Mouse (Mus musculus): ENCODE measurements around the gene Vegfa. TPM values are rescaled to one million over a fixed set of nuclear protein-coding genes. Genes with fewer than 3 reads are reported as not detected.
"Not testable (repeated sequence)": the region's sequence is repeated elsewhere in the genome, so short reads cannot be mapped to it uniquely, and the experiment has no call there.

Vegfa gene
- polyA plus RNA-seq, 1 experiment from 2014 or later, result 2.7 TPM

GRCm38 (mm10) chr17:45999366-45999940 lies 32.7 kb downstream of the Vegfa start:
- Histone ChIP-seq H3K36me3 (ENCODE audit: control insufficient read depth, insufficient read depth, low read length) (no peaks in the 10 kb centered on the region), H3K4me3 (ENCODE audit: low read length) (no peak overlapping the region), H3K9ac (ENCODE audit: low read depth, low read length) (no peak overlapping the region), H3K27me3 (replicated peaks; ENCODE audit: control insufficient read depth, insufficient read depth, low read length) (no peaks in the 10 kb centered on the region), H3K9me3 (ENCODE audit: control insufficient read depth, low read length) (no peaks in the 10 kb centered on the region), H3K27ac (ENCODE audit: low read length) (peak overlapping the region; percentile 57), H3K4me2 (ENCODE audit: low read depth, low read length) (no peak overlapping the region), H3K4me1 (ENCODE audit: control insufficient read depth, insufficient read depth, low read length) (peaks cover 39% of the 10 kb centered on the region)
- no peak for ATAC-seq
- WGBS, result 67% methylated on average over 9 of the region's 9 CpGs

- Histone ChIP-seq H3K27ac (ENCODE audit: low read length) (peak overlapping the region; percentile 57), H3K9me3 (ENCODE audit: control insufficient read depth, low read length) (no peaks in the 10 kb centered on the region), H3K4me1 (ENCODE audit: control insufficient read depth, insufficient read depth, low read length) (peaks cover 39% of the 10 kb centered on the region), H3K9ac (ENCODE audit: low read depth, low read length) (no peak overlapping the region), H3K4me3 (ENCODE audit: low read length) (no peak overlapping the region), H3K4me2 (ENCODE audit: low read depth, low read length) (no peak overlapping the region), H3K27me3 (replicated peaks; ENCODE audit: control insufficient read depth, insufficient read depth, low read length) (no peaks in the 10 kb centered on the region), H3K36me3 (ENCODE audit: control insufficient read depth, insufficient read depth, low read length) (no peaks in the 10 kb centered on the region)
- ATAC-seq, result peak; percentile 51
- WGBS, result 25% methylated on average over 6 of the region's 6 CpGs
These were observed 33.8 kb downstream of the Vegfa start for GRCm38 (mm10) chr17:45998363-45998762.

GRCm38 (mm10) chr17:45996921-45997444 lies 35.2 kb downstream of the Vegfa start:
- no peak overlapping the region for H3K4me2 ChIP-seq (ENCODE audit: low read depth, low read length)
- no peaks in the 10 kb centered on the region for H3K9me3 ChIP-seq (ENCODE audit: control insufficient read depth, low read length)
- no peak overlapping the region for H3K4me3 ChIP-seq (ENCODE audit: low read length)
- 68% methylated on average over 9 of the region's 9 CpGs for WGBS
- peak overlapping the region; percentile 65 for H3K27ac ChIP-seq (ENCODE audit: low read length)
- no peaks in the 10 kb centered on the region for H3K36me3 ChIP-seq (ENCODE audit: control insufficient read depth, insufficient read depth, low read length)
- H3K4me1 ChIP-seq (ENCODE audit: control insufficient read depth, insufficient read depth, low read length), result peaks cover 42% of the 10 kb centered on the region
- no peaks in the 10 kb centered on the region for H3K27me3 ChIP-seq (replicated peaks; ENCODE audit: control insufficient read depth, insufficient read depth, low read length)
- peak; percentile 71 for ATAC-seq
- H3K9ac ChIP-seq (ENCODE audit: low read depth, low read length), result 0 out of 2 replicates have a peak overlapping the region, but pooled peaks have one; percentile 33

GRCm38 (mm10) chr17:45994281-45994817 lies 37.8 kb downstream of the Vegfa start:
- 39% methylated on average over 11 of the region's 11 CpGs for WGBS
- H3K4me2 ChIP-seq (ENCODE audit: low read depth, low read length), result peak overlapping the region; percentile 13

GRCm38 (mm10) chr17:45986915-45987314 lies 45.3 kb downstream of the Vegfa start:
- 0 out of 2 replicates have a peak overlapping the region, but pooled peaks have one; percentile 19 for H3K27ac ChIP-seq (ENCODE audit: low read length)
- no peaks in the 10 kb centered on the region for H3K9me3 ChIP-seq (ENCODE audit: control insufficient read depth, low read length)
- peak; percentile 84 for ATAC-seq
- H3K9ac ChIP-seq (ENCODE audit: low read depth, low read length), result peak overlapping the region; percentile 12; the same call in 1 of the 2 replicates
- WGBS, result 72% methylated on average over 3 of the region's 3 CpGs
- H3K4me1 ChIP-seq (ENCODE audit: control insufficient read depth, insufficient read depth, low read length), result no peaks in the 10 kb centered on the region
- no peak overlapping the region for H3K4me3 ChIP-seq (ENCODE audit: low read length)
- no peaks in the 10 kb centered on the region for H3K36me3 ChIP-seq (ENCODE audit: control insufficient read depth, insufficient read depth, low read length)
- no peaks in the 10 kb centered on the region for H3K27me3 ChIP-seq (replicated peaks; ENCODE audit: control insufficient read depth, insufficient read depth, low read length)
- H3K4me2 ChIP-seq (ENCODE audit: low read depth, low read length), result no peak overlapping the region

More at GRCm38 (mm10) chr17:45994281-45994817, 37.8 kb downstream of the Vegfa start:
- Histone ChIP-seq H3K9me3 (ENCODE audit: control insufficient read depth, low read length) (no peaks in the 10 kb centered on the region), H3K27me3 (replicated peaks; ENCODE audit: control insufficient read depth, insufficient read depth, low read length) (no peaks in the 10 kb centered on the region), H3K4me1 (ENCODE audit: control insufficient read depth, insufficient read depth, low read length) (peaks cover 38% of the 10 kb centered on the region), H3K4me3 (ENCODE audit: low read length) (no peak overlapping the region), H3K9ac (ENCODE audit: low read depth, low read length) (peak overlapping the region; percentile 51), H3K27ac (ENCODE audit: low read length) (peak overlapping the region; percentile 70), H3K36me3 (ENCODE audit: control insufficient read depth, insufficient read depth, low read length) (no peaks in the 10 kb centered on the region)
- ATAC-seq, result peak; percentile 89

GRCm38 (mm10) chr17:45986374-45986773 lies 45.8 kb downstream of the Vegfa start:
- 75% methylated on average over 6 of the region's 6 CpGs for WGBS
- no peaks in the 10 kb centered on the region for H3K27me3 ChIP-seq (replicated peaks; ENCODE audit: control insufficient read depth, insufficient read depth, low read length)
- H3K27ac ChIP-seq (ENCODE audit: low read length), result no peak overlapping the region
- ATAC-seq, result 0 out of 2 replicates have a peak, but pooled peaks have one; percentile 17
- H3K4me1 ChIP-seq (ENCODE audit: control insufficient read depth, insufficient read depth, low read length), result no peaks in the 10 kb centered on the region
- H3K9me3 ChIP-seq (ENCODE audit: control insufficient read depth, low read length), result no peaks in the 10 kb centered on the region
- no peaks in the 10 kb centered on the region for H3K36me3 ChIP-seq (ENCODE audit: control insufficient read depth, insufficient read depth, low read length)
- no peak overlapping the region for H3K9ac ChIP-seq (ENCODE audit: low read depth, low read length)
- H3K4me2 ChIP-seq (ENCODE audit: low read depth, low read length), result no peak overlapping the region
- no peak overlapping the region for H3K4me3 ChIP-seq (ENCODE audit: low read length)

GRCm38 (mm10) chr17:45983185-45983584 lies 49.0 kb downstream of the Vegfa start:
- H3K27ac ChIP-seq (ENCODE audit: low read length); H3K36me3 ChIP-seq (ENCODE audit: control insufficient read depth, insufficient read depth, low read length); H3K9ac ChIP-seq (ENCODE audit: low read depth, low read length); H3K9me3 ChIP-seq (ENCODE audit: control insufficient read depth, low read length); H3K4me1 ChIP-seq (ENCODE audit: control insufficient read depth, insufficient read depth, low read length); ATAC-seq; H3K4me2 ChIP-seq (ENCODE audit: low read depth, low read length); H3K27me3 ChIP-seq (replicated peaks; ENCODE audit: control insufficient read depth, insufficient read depth, low read length); H3K4me3 ChIP-seq (ENCODE audit: low read length): not testable (repeated sequence)
- WGBS, result 97% methylated on average over 1 of the region's 1 CpGs

- Histone ChIP-seq H3K36me3 (ENCODE audit: control insufficient read depth, insufficient read depth, low read length) (no peaks in the 10 kb centered on the region), H3K27ac (ENCODE audit: low read length) (no peak overlapping the region), H3K4me3 (ENCODE audit: low read length) (no peak overlapping the region), H3K9me3 (ENCODE audit: control insufficient read depth, low read length) (no peaks in the 10 kb centered on the region), H3K4me2 (ENCODE audit: low read depth, low read length) (no peak overlapping the region), H3K4me1 (ENCODE audit: control insufficient read depth, insufficient read depth, low read length) (no peaks in the 10 kb centered on the region), H3K9ac (ENCODE audit: low read depth, low read length) (no peak overlapping the region), H3K27me3 (replicated peaks; ENCODE audit: control insufficient read depth, insufficient read depth, low read length) (no peaks in the 10 kb centered on the region)
- 70% methylated on average over 1 of the region's 1 CpGs for WGBS
- ATAC-seq, result no peak
These were observed 50.3 kb downstream of the Vegfa start for GRCm38 (mm10) chr17:45981841-45982240.

- no peaks in the 10 kb centered on the region for H3K4me1 ChIP-seq (ENCODE audit: control insufficient read depth, insufficient read depth, low read length)
- ATAC-seq, result no peak
- H3K4me3 ChIP-seq (ENCODE audit: low read length), result no peak overlapping the region
- H3K9me3 ChIP-seq (ENCODE audit: control insufficient read depth, low read length), result no peaks in the 10 kb centered on the region
- H3K9ac ChIP-seq (ENCODE audit: low read depth, low read length), result no peak overlapping the region
- WGBS, result 66% methylated on average over 10 of the region's 10 CpGs
- H3K27ac ChIP-seq (ENCODE audit: low read length), result no peak overlapping the region
- H3K4me2 ChIP-seq (ENCODE audit: low read depth, low read length), result no peak overlapping the region
- no peaks in the 10 kb centered on the region for H3K27me3 ChIP-seq (replicated peaks; ENCODE audit: control insufficient read depth, insufficient read depth, low read length)
- H3K36me3 ChIP-seq (ENCODE audit: control insufficient read depth, insufficient read depth, low read length), result no peaks in the 10 kb centered on the region
These were observed 53.0 kb downstream of the Vegfa start for GRCm38 (mm10) chr17:45979025-45979805.
